Mouse (Mus musculus) heart, embryonic 15.5 days (tissue): ENCODE data around the gene Map4k3. TPM values are rescaled to one million over a fixed set of nuclear protein-coding genes. Genes with fewer than 3 reads are reported as not detected.
A peak's percentile ranks its signal among the peaks of the same experiment; 100 is the strongest.

Experiments used
- ATAC-seq: fragments of 200-750 bp; cut with Nextera tagmentation; replicated peaks from 2 replicates; pipeline ENCODE4 v1.8.0; 2017; ENCODE audit warnings: low read depth, moderate TSS enrichment; ENCODE audit not compliant: insufficient number of reproducible peaks, insufficient read depth, low FRiP score
- H3K27ac ChIP-seq: fragments of 300-500 bp; sonication (generic); 2 replicates; pipeline ENCODE4 v1.5.1; 2015; ENCODE audit warnings: mild to moderate bottlenecking, inconsistent platforms
- H3K27me3 ChIP-seq: fragments of 300-500 bp; sonication (generic); 2 replicates; pipeline ENCODE4 v1.6.1; 2015; ENCODE audit warnings: inconsistent platforms
- H3K36me3 ChIP-seq: fragments of 300-500 bp; sonication (generic); 2 replicates; pipeline ENCODE4 v1.6.1; 2015; ENCODE audit warnings: mild to moderate bottlenecking, inconsistent platforms
- H3K4me1 ChIP-seq: fragments of 300-500 bp; sonication (generic); replicated peaks from 2 replicates; pipeline ENCODE4 v1.6.1; 2015; ENCODE audit warnings: inconsistent platforms
- H3K4me2 ChIP-seq: fragments of 300-500 bp; sonication (generic); 2 replicates; pipeline ENCODE4 v1.6.1; 2015; ENCODE audit warnings: inconsistent platforms, mild to moderate bottlenecking, moderate library complexity
- H3K4me3 ChIP-seq: fragments of 300-500 bp; sonication (generic); 2 replicates; pipeline ENCODE4 v1.5.1; 2015; ENCODE audit warnings: mild to moderate bottlenecking, inconsistent platforms
- H3K9ac ChIP-seq: fragments of 300-500 bp; sonication (generic); 2 replicates; pipeline ENCODE4 v1.6.1; 2015; ENCODE audit warnings: mild to moderate bottlenecking, inconsistent platforms
- H3K9me3 ChIP-seq: fragments of 300-500 bp; sonication (generic); replicated peaks from 2 replicates; pipeline ENCODE4 v1.6.1; 2016; ENCODE audit warnings: inconsistent platforms
- WGBS: fragments of 180-500 bp; shearing (Covaris S2); methylation state at CpG from one replicate; pipeline ENCODE4 v1.1.7; 2015; ENCODE audit warnings: mixed read lengths; 5-methylcytosine and 5-hydroxymethylcytosine counted together
- polyA plus RNA-seq: library from polyadenylated mRNA; unstranded; fragments of >200 nt; fragmentation: Nextera tagmentation; extraction: Ambion mirVana; gene quantifications from 2 replicates; pipeline ENCODE4 v1.2.1, GENCODE M21; 2015

Gene Map4k3
- polyA plus RNA-seq, 1 experiment from 2014 or later, result 17.9 TPM

- no peak overlapping the region for H3K4me2 ChIP-seq
- WGBS, result 88% methylated on average over 3 of the region's 3 CpGs
- peaks cover 15% of the 10 kb centered on the region; the same call in 1 of the 2 replicates for H3K36me3 ChIP-seq
- no peak for ATAC-seq
- no peak overlapping the region for H3K9ac ChIP-seq
- no peaks in the 10 kb centered on the region for H3K4me1 ChIP-seq
- H3K27me3 ChIP-seq, result no peaks in the 10 kb centered on the region
- H3K9me3 ChIP-seq, result no peaks in the 10 kb centered on the region
- no peak overlapping the region for H3K27ac ChIP-seq
- no peak overlapping the region for H3K4me3 ChIP-seq
Observed at GRCm38 (mm10) chr17:80654323-80654722, 74.0 kb downstream of the Map4k3 start.

GRCm38 (mm10) chr17:80652740-80653139, 75.5 kb downstream of the Map4k3 start:
- no peak for ATAC-seq
- H3K4me1 ChIP-seq, result no peaks in the 10 kb centered on the region
- no peaks in the 10 kb centered on the region for H3K9me3 ChIP-seq
- WGBS, result 75% methylated on average over 6 of the region's 6 CpGs
- peaks cover 27% of the 10 kb centered on the region for H3K36me3 ChIP-seq
- no peaks in the 10 kb centered on the region for H3K27me3 ChIP-seq
- H3K27ac ChIP-seq, result no peak overlapping the region
- no peak overlapping the region for H3K4me3 ChIP-seq
- H3K9ac ChIP-seq, result no peak overlapping the region
- H3K4me2 ChIP-seq, result no peak overlapping the region

GRCm38 (mm10) chr17:80646843-80647242, 81.4 kb downstream of the Map4k3 start:
- H3K4me2 ChIP-seq, result no peak overlapping the region
- H3K27ac ChIP-seq, result no peak overlapping the region
- H3K4me1 ChIP-seq, result no peaks in the 10 kb centered on the region
- H3K9ac ChIP-seq, result no peak overlapping the region
- no peak for ATAC-seq
- peaks cover 59% of the 10 kb centered on the region for H3K36me3 ChIP-seq
- no peaks in the 10 kb centered on the region for H3K9me3 ChIP-seq
- H3K27me3 ChIP-seq, result no peaks in the 10 kb centered on the region
- 67% methylated on average over 5 of the region's 5 CpGs for WGBS
- H3K4me3 ChIP-seq, result no peak overlapping the region

- WGBS, result 59% methylated on average over 6 of the region's 6 CpGs
Observed at GRCm38 (mm10) chr17:80646131-80646530, 82.2 kb downstream of the Map4k3 start.

GRCm38 (mm10) chr17:80645694-80646034, 82.6 kb downstream of the Map4k3 start:
- Histone ChIP-seq H3K4me3 (no peak overlapping the region), H3K4me1 (no peaks in the 10 kb centered on the region), H3K27me3 (no peaks in the 10 kb centered on the region), H3K9me3 (no peaks in the 10 kb centered on the region), H3K36me3 (peaks cover 68% of the 10 kb centered on the region), H3K9ac (no peak overlapping the region), H3K27ac (no peak overlapping the region), H3K4me2 (no peak overlapping the region)
- WGBS, result 88% methylated on average over 8 of the region's 8 CpGs
- ATAC-seq, result no peak

More at GRCm38 (mm10) chr17:80646131-80646530, 82.2 kb downstream of the Map4k3 start:
- Histone ChIP-seq H3K4me2 (no peak overlapping the region), H3K27ac (no peak overlapping the region), H3K9ac (no peak overlapping the region), H3K9me3 (no peaks in the 10 kb centered on the region), H3K27me3 (no peaks in the 10 kb centered on the region), H3K4me1 (no peaks in the 10 kb centered on the region), H3K36me3 (peaks cover 64% of the 10 kb centered on the region), H3K4me3 (no peak overlapping the region)
- ATAC-seq, result no peak

- Histone ChIP-seq H3K4me2 (no peak overlapping the region), H3K36me3 (peaks cover 72% of the 10 kb centered on the region)
- ATAC-seq, result no peak
Observed at GRCm38 (mm10) chr17:80644983-80645693, 83.1 kb downstream of the Map4k3 start.

GRCm38 (mm10) chr17:80644567-80644966, 83.7 kb downstream of the Map4k3 start:
- Histone ChIP-seq H3K4me2 (no peak overlapping the region), H3K9me3 (no peaks in the 10 kb centered on the region), H3K27ac (no peak overlapping the region), H3K27me3 (no peaks in the 10 kb centered on the region), H3K36me3 (peaks cover 73% of the 10 kb centered on the region), H3K4me3 (no peak overlapping the region), H3K4me1 (no peaks in the 10 kb centered on the region), H3K9ac (no peak overlapping the region)
- WGBS, result 64% methylated on average over 13 of the region's 13 CpGs
- no peak for ATAC-seq

More at GRCm38 (mm10) chr17:80644983-80645693, 83.1 kb downstream of the Map4k3 start:
- H3K9me3 ChIP-seq, result no peaks in the 10 kb centered on the region
- H3K4me3 ChIP-seq, result no peak overlapping the region
- WGBS, result 87% methylated on average over 14 of the region's 14 CpGs
- no peak overlapping the region for H3K9ac ChIP-seq
- H3K27me3 ChIP-seq, result no peaks in the 10 kb centered on the region
- no peaks in the 10 kb centered on the region for H3K4me1 ChIP-seq
- no peak overlapping the region for H3K27ac ChIP-seq

- Histone ChIP-seq H3K4me1 (no peaks in the 10 kb centered on the region), H3K4me2 (no peak overlapping the region), H3K36me3 (peaks cover 40% of the 10 kb centered on the region), H3K9ac (no peak overlapping the region), H3K4me3 (no peak overlapping the region), H3K27ac (0 out of 2 replicates have a peak overlapping the region, but pooled peaks have one; percentile 26), H3K9me3 (no peaks in the 10 kb centered on the region), H3K27me3 (no peaks in the 10 kb centered on the region)
- no peak for ATAC-seq
- WGBS, result 54% methylated on average over 8 of the region's 8 CpGs
Observed at GRCm38 (mm10) chr17:80638121-80638520, 90.2 kb downstream of the Map4k3 start.

- Histone ChIP-seq H3K4me1 (no peaks in the 10 kb centered on the region), H3K36me3 (peaks cover 41% of the 10 kb centered on the region), H3K9ac (no peak overlapping the region), H3K27ac (no peak overlapping the region), H3K4me2 (no peak overlapping the region), H3K27me3 (no peaks in the 10 kb centered on the region), H3K4me3 (no peak overlapping the region), H3K9me3 (no peaks in the 10 kb centered on the region)
- WGBS, result 80% methylated on average over 1 of the region's 1 CpGs
- ATAC-seq, result no peak
Observed at GRCm38 (mm10) chr17:80635794-80636193, 92.5 kb downstream of the Map4k3 start.

- Histone ChIP-seq H3K4me1 (no peaks in the 10 kb centered on the region), H3K4me2 (no peak overlapping the region), H3K27ac (no peak overlapping the region), H3K9ac (no peak overlapping the region), H3K4me3 (no peak overlapping the region), H3K27me3 (no peaks in the 10 kb centered on the region), H3K9me3 (no peaks in the 10 kb centered on the region), H3K36me3 (peaks cover 36% of the 10 kb centered on the region)
- ATAC-seq, result no peak
- WGBS, result 92% methylated on average over 5 of the region's 5 CpGs
Observed at GRCm38 (mm10) chr17:80632846-80633245, 95.4 kb downstream of the Map4k3 start.

- no peaks in the 10 kb centered on the region for H3K4me1 ChIP-seq
Observed at GRCm38 (mm10) chr17:80632354-80632753, 95.9 kb downstream of the Map4k3 start.

GRCm38 (mm10) chr17:80631028-80631427, 97.3 kb downstream of the Map4k3 start:
- Histone ChIP-seq H3K27ac (no peak overlapping the region), H3K27me3 (no peaks in the 10 kb centered on the region), H3K36me3 (peaks cover 33% of the 10 kb centered on the region), H3K4me1 (no peaks in the 10 kb centered on the region), H3K9me3 (no peaks in the 10 kb centered on the region), H3K4me3 (no peak overlapping the region), H3K9ac (no peak overlapping the region), H3K4me2 (no peak overlapping the region)
- no peak for ATAC-seq
- WGBS, result 89% methylated on average over 3 of the region's 3 CpGs

More at GRCm38 (mm10) chr17:80632354-80632753, 95.9 kb downstream of the Map4k3 start:
- H3K36me3 ChIP-seq, result peaks cover 36% of the 10 kb centered on the region
- H3K9me3 ChIP-seq, result no peaks in the 10 kb centered on the region
- 91% methylated on average over 4 of the region's 4 CpGs for WGBS
- H3K4me3 ChIP-seq, result no peak overlapping the region
- no peak overlapping the region for H3K27ac ChIP-seq
- no peak overlapping the region for H3K9ac ChIP-seq
- no peak overlapping the region for H3K4me2 ChIP-seq
- no peak for ATAC-seq
- no peaks in the 10 kb centered on the region for H3K27me3 ChIP-seq
